Mouse (Mus musculus) liver, adult (tissue): ENCODE data around the gene Ddx58.
A peak's percentile ranks its signal among the peaks of the same experiment; 100 is the strongest.

Experiments
- GATA4 ChIP-seq: IDR thresholded peaks from 2 replicates; pipeline ENCODE4 v1.6.1; 2014; ENCODE audit warnings: mild to moderate bottlenecking, low read length; ENCODE audit not compliant: insufficient replicate concordance

The Ddx58 gene

DNA sequence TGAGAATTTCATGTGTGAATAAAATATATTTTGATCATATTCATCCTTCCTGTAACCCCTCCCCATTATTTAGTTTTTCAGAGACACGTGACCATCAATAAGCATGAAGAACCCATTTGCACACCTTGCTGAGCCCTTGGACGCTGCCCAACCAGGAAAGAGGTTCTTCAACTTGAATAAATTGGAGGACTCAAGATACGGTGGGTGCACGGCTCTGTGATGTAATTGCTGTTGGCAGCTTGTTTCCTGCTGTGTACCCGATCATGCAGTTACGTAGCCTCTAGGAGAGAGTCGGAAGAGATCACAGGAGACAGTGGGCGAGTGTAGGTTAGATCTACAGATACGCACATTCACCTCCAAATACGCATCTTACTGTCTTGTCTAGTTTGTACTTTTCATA, 76.0 kb downstream of the Ddx58 start:
- TF ChIP-seq GATA4, result no peak

DNA sequence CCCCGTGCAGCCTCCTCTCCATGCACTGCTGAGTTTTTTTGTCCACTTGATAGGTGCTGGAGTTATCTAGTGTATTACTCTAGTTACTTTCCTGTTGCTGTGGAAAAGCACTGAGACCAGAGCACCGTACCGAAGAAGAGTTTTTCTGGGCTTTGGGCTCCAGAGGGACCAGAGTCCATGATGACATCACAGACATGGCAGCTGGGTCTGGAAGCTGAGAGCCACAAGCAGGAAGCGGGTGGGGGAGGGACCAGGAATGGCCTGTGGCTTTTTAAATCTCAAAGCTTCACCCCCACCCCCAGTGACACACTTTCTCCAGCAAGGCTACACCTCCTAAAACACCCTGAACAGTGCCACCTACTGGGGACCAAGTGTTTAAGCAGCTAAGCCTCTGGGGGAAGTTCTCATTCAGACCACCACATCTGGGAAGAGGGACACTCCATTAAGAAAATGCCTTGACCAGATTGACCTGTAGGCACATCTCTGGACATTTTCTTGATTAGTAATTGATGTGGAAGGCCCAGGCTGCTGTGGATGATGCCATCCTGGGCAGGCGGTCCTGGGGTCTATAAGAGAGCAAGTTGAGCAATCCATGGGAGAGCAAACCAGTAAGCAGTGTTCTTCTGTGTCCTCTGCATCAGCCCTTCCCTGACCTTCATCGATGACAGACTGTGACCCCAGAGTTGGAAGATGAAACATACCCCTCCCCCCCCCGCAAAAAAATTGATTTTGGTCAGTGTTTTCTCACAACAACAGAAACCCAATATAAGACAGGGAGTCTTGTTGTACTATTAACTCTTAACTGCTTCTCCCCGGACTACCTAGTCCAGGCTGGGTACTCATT, 78.8 kb downstream of the Ddx58 start:
- TF ChIP-seq GATA4, result no peak

DNA sequence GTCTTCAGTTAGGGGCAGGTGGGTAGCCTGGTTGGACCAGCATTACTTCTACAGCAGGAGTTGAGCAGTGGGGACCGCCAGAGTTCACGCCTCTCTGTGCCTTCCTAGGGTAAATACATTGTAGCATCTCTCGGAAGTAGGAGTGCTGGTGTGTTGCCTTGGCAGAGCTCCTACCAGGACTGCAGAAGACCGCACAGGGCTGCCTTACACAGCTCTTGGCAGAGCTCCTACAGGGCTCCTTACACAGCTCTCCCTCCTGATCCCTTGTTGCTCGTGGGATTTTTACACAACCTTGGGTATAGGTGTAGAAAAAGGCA, 81.4 kb downstream of the Ddx58 start:
- no peak for TF ChIP-seq GATA4

DNA sequence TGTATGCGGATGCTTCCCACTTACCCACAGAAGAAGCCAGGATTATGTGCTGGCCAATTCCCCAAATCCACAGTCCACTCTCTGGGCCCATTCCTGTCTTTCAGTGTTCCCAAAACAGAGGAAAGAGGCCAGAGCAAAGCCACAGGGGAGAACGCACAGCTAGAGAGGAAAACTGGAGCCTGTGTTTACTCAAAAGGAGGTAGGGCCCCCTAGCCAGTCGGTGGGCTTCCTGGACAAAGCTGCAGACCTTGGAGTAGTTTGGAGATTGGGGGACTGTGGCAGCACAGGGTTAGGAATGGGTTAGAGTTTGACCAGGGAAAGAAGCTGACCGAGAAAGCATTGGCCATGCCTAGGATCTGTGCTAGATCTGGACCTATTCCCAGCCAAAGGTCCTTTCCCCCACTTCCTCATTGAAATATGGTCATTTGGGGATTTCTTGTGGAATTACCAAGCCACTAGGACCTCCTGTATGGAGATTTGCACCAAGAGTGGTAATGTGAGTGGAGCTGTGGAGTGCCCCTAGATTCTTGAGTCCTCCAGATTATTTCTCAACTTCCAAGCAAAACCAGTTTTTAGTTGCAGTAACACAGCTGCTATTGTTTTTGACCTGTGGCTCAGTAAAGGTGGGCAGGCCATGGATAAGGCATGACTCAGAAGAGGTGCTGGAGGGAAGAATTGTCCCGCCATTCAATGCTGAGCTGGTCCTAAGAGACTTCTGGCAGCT, 82.0 kb downstream of the Ddx58 start:
- TF ChIP-seq GATA4, result no peak

DNA sequence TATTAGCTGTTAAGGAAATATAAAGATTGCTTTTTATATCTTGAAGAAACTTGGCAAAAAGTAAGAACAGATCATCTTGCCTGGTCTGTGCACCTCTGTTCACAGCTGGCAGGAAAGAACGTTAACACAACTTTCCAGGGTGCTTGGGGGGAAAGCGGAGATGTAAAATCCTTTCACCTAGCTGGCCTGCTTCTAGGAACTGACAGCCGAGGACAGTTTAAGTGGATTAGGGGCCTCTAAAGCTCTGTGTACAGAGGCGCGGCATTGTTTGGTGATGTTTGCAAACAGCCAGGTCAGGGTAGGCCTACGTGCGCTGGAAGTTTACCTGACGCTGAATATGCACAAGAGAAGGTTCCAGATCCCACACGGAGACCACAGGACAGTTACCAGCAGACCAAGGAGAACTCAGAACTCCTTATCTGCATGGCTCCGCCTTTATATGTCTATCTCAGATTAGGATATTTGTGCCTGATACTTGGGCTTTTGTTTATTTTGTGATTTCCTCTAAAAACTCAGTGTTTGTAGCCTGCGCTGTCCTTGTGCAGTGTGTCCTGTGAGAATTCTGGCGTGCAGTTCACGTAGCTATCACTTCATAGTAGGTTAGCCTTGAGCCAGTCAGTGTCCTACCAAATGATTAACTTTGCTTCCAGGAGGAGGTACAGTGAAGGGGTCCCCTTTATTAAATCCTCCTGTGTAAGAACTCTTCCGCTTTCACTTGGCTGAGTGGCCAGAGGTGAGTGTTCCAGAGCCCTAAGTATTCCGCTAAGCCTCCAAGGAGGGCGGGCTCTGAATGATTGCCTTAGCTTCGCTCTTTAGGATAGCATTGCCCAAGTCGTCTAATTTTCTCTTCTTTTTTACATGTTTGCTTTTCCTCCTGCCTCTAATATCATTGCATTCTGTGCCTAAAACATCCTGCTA, 82.8 kb downstream of the Ddx58 start:
- TF ChIP-seq GATA4, result no peak

DNA sequence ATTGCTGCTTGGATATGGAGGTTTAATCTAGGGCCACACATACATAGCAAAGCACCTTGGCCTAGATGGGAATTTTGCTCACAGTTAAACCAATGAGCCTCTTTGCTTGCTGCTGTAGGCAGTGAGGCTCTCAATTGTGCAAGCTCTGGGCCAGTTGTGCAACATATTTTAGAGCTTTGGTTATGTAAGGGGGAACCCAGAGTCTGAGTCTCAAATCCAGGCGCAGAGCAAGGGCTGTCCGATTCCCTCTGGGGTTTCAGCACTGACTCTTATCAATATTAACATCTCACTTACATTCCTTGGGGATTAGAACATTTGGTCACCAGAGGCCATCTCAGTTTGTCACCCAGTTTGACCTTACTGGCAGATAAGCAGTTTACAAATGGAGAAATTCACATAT, 83.5 kb downstream of the Ddx58 start:
- TF ChIP-seq GATA4, result peak; percentile 90

DNA sequence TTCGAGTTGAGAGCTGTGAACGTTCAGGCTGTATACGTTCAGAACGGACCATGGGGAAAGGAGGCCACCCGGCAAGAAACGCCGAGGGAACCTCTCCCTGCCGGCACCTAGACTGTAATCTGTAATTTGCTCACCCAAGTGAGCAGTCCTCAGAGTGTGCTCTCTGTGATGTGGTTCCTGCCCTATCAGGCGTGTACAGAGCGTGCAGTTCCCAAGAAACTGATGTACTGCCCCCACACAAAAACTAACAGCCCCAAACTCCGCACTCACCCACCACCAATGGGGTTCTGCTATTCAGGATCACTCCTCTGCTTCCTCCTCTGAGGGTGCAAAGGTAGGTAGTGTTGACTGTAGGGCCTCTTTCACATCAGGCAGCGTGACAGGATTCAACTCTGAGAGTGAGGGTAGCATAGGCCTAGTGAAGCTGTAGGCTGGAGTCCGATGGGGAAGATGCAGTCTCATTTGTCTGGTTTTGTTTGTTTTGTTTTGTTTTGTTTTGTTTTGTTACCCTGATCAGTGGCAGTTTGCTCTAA, 84.1 kb downstream of the Ddx58 start:
- TF ChIP-seq GATA4, result no peak

DNA sequence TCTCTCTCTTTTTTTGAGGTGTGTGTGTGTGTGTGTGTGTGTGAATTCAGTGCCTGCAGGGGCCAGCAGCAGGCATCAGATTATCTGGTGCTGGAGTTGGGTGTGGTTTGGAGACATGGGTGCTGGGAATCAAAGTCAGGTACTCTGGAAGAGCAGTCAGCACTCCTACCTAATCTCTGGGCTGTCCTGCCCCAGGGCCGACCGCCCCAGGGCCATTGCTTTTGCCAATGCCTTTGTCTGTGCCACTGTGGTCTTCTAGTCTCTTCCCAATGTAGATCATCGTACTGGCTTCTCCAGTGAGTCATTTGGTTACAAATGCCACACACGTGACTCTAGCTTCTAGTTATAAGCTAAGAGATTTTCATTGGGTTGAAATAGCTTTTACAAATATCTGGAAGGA, 84.9 kb downstream of the Ddx58 start:
- TF ChIP-seq GATA4, result no peak
